ENCODE assay signal across 13 mouse cellular contexts in the genomic region with DNA sequence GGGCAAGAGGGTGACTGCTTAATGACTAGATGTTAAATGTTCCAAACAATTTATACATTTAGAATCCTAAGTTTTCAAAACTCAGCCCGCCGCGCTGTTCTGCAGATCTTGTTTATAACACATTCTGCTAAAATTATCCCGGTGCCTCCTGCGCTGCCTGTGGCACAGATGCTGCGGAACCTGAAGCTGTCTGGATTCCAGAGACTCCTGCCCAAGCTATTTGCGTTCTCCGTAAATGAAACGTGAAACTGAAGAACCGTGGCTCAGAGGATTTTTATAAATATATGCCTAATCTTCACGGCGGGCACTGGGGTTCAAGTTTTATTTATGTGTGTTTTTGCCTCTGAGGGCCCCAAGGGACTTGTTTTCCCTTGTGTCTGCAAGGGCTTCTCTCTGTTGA.
A peak's percentile ranks its signal among the peaks of the same experiment; 100 is the strongest.
DNase-seq lines count a peak whose midpoint lies in the region; ATAC-seq lines count a peak whose summit lies in the region.
"Had no signal": no experiment of that assay in that cellular context is flagged by ENCODE, and none has a peak within 500 bp of the region (broad histone marks: within the 10 kb centered on the region; RNA-seq: fewer than 3 reads in every experiment).

No protein-coding gene starts in this region.

- no peak for ATAC-seq in limb, embryonic 12.5 days (ENCODE audit: insufficient number of reproducible peaks, insufficient read depth, low FRiP score, low TSS enrichment, low read depth)
- ATAC-seq in megakaryocyte-erythroid progenitor cell, adult 5-6 weeks (replicated peaks; ENCODE audit: low FRiP score, low TSS enrichment, poor library complexity, severe bottlenecking), result no peak
- ATAC-seq in hindbrain, embryonic 16.5 days, result no peak
- ATAC-seq in CD4-positive, CD25-positive, alpha-beta regulatory T cell, adult 4 months, result no peak

- 0 out of 2 replicates have a peak overlapping the region, but pooled peaks have one; percentile 6 for H3K4me2 ChIP-seq in limb, embryonic 12.5 days
- no peak overlapping the region for H3K4me2 ChIP-seq in hindbrain, embryonic 16.5 days (ENCODE audit: low read length)
- H3K4me2 ChIP-seq: limb, embryonic 15.5 days had no signal

- WGBS in limb, embryonic 12.5 days, result 44% methylated on average over 12 of the region's 12 CpGs
- 81% methylated on average over 12 of the region's 12 CpGs for WGBS in limb, embryonic 10.5 days
- WGBS in hindbrain, embryonic 16.5 days, result 75% methylated on average over 12 of the region's 12 CpGs

- H3K36me3 ChIP-seq in limb, embryonic 12.5 days, result no peaks in the 10 kb centered on the region
- no peaks in the 10 kb centered on the region for H3K36me3 ChIP-seq in limb, embryonic 10.5 days
- no peaks in the 10 kb centered on the region for H3K36me3 ChIP-seq in hindbrain, embryonic 16.5 days (ENCODE audit: control insufficient read depth, insufficient read depth, low read length)
- H3K36me3 ChIP-seq: limb, embryonic 15.5 days had no signal

- H3K27ac ChIP-seq in limb, embryonic 12.5 days, result no peak overlapping the region
- H3K27ac ChIP-seq in limb, embryonic 10.5 days, result no peak overlapping the region
- no peak overlapping the region for H3K27ac ChIP-seq in hindbrain, embryonic 16.5 days (ENCODE audit: low read depth, low read length)
- H3K27ac ChIP-seq: limb, embryonic 15.5 days had no signal

- DNase-seq in limb, embryonic 10.5 days (ENCODE audit: low spot score), result no peak
- peak; percentile 71 to 90 for DNase-seq in frontal cortex, postnatal 36 days (ENCODE audit: low spot score in 2 of 2)
- peak; percentile 81 to 90 for DNase-seq in left cerebral cortex, postnatal 14 days (ENCODE audit: low spot score in 2 of 2)
- DNase-seq in telencephalon, adult 2 months (ENCODE audit: low read depth, low spot score), result peak; percentile 87
- DNase-seq: heart, postnatal 14 days; kidney, adult 2 months; lung, postnatal 36 days; thymus, adult 18-20 months had no signal

- H3K4me3 ChIP-seq in limb, embryonic 12.5 days (replicated peaks), result no peak overlapping the region
- no peak overlapping the region for H3K4me3 ChIP-seq in limb, embryonic 10.5 days
- H3K4me3 ChIP-seq in hindbrain, embryonic 16.5 days (ENCODE audit: low read length), result no peak overlapping the region
- H3K4me3 ChIP-seq: limb, embryonic 15.5 days had no signal

- 0 out of 2 replicates have a peak, but pooled peaks cover 4% of the 10 kb centered on the region for H3K27me3 ChIP-seq in limb, embryonic 12.5 days
- H3K27me3 ChIP-seq in limb, embryonic 10.5 days (ENCODE audit: low read depth, poor library complexity, severe bottlenecking), result no peaks in the 10 kb centered on the region
- H3K27me3 ChIP-seq in hindbrain, embryonic 16.5 days (replicated peaks; ENCODE audit: control insufficient read depth, insufficient read depth, low read length), result no peaks in the 10 kb centered on the region

- no peak overlapping the region for H3K9ac ChIP-seq in limb, embryonic 12.5 days (replicated peaks)
- H3K9ac ChIP-seq in hindbrain, embryonic 16.5 days (ENCODE audit: low read depth, low read length), result no peak overlapping the region
- H3K9ac ChIP-seq: limb, embryonic 15.5 days had no signal

- intact Hi-C loops in left cerebral cortex, postnatal 14 days (cut with DNase I), result no loop called here

- peaks cover 13% of the 10 kb centered on the region for H3K4me1 ChIP-seq in limb, embryonic 12.5 days (replicated peaks)
- H3K4me1 ChIP-seq in limb, embryonic 10.5 days, result no peaks in the 10 kb centered on the region
- no peaks in the 10 kb centered on the region for H3K4me1 ChIP-seq in hindbrain, embryonic 16.5 days (ENCODE audit: control insufficient read depth, insufficient read depth, low read depth, low read length)

- no peaks in the 10 kb centered on the region for H3K9me3 ChIP-seq in limb, embryonic 12.5 days
- H3K9me3 ChIP-seq in limb, embryonic 10.5 days (replicated peaks), result no peaks in the 10 kb centered on the region
- no peaks in the 10 kb centered on the region for H3K9me3 ChIP-seq in hindbrain, embryonic 16.5 days (ENCODE audit: control insufficient read depth, low read length)
- H3K9me3 ChIP-seq: limb, embryonic 15.5 days had no signal
